Mouse (Mus musculus) heart, embryonic 16.5 days (tissue): Measurements from ENCODE around the gene Snph. TPM values are rescaled to one million over a fixed set of nuclear protein-coding genes. Genes with fewer than 3 reads are reported as not detected.
"Not testable (repeated sequence)": the region's sequence is repeated elsewhere in the genome, so short reads cannot be mapped to it uniquely, and the experiment has no call there.

ENCODE experiments used
- ATAC-seq: fragments of 200-750 bp; cut with Nextera tagmentation; replicated peaks from 2 replicates; pipeline ENCODE4 v1.8.0; 2017; ENCODE audit warnings: moderate number of reproducible peaks; ENCODE audit not compliant: insufficient read depth, low FRiP score; ENCODE audit errors: extremely low read depth
- H3K27ac ChIP-seq: fragments of 300-500 bp; sonication (generic); 2 replicates; pipeline ENCODE4 v1.5.1; 2014; ENCODE audit warnings: mild to moderate bottlenecking, low read length, control low read depth, moderate library complexity
- H3K27me3 ChIP-seq: fragments of 300-500 bp; sonication (generic); 2 replicates; pipeline ENCODE4 v1.6.1; 2014; ENCODE audit warnings: low read length, mixed read lengths; ENCODE audit not compliant: control insufficient read depth, insufficient read depth
- H3K36me3 ChIP-seq: fragments of 300-500 bp; sonication (generic); 2 replicates; pipeline ENCODE4 v1.6.1; 2014; ENCODE audit not compliant: control insufficient read depth, insufficient read depth
- H3K4me1 ChIP-seq: fragments of 300-500 bp; sonication (generic); 2 replicates; pipeline ENCODE4 v1.6.1; 2014; ENCODE audit warnings: low read length, mixed read lengths; ENCODE audit not compliant: control insufficient read depth, insufficient read depth
- H3K4me2 ChIP-seq: fragments of 300-500 bp; sonication (generic); 2 replicates; pipeline ENCODE4 v1.6.1; 2014; ENCODE audit warnings: low read depth, mild to moderate bottlenecking, control low read depth, low read length
- H3K4me3 ChIP-seq: fragments of 300-500 bp; sonication (generic); 2 replicates; pipeline ENCODE4 v1.5.1; 2014; ENCODE audit warnings: mild to moderate bottlenecking, control low read depth, low read length
- H3K9ac ChIP-seq: fragments of 300-500 bp; sonication (generic); 2 replicates; pipeline ENCODE4 v1.6.1; 2014; ENCODE audit warnings: low read length, control low read depth
- H3K9me3 ChIP-seq: fragments of 300-500 bp; sonication (generic); replicated peaks from 2 replicates; pipeline ENCODE4 v1.6.1; 2016; ENCODE audit warnings: low read length; ENCODE audit not compliant: control insufficient read depth
- WGBS: fragments of 180-500 bp; shearing (Covaris S2); extraction: QIAGEN DNeasy Blood & Tissue Kit; methylation state at CpG from one replicate; pipeline ENCODE4 v1.1.7; 2014; 5-methylcytosine and 5-hydroxymethylcytosine counted together
- polyA plus RNA-seq: library from polyadenylated mRNA; unstranded; fragments of >200 nt; fragmentation: Nextera tagmentation; extraction: Ambion mirVana; gene quantifications from 2 replicates; pipeline ENCODE4 v1.2.1, GENCODE M21; 2015

The Snph gene
- polyA plus RNA-seq, 1 experiment from 2014 or later = 0.05 TPM

DNA sequence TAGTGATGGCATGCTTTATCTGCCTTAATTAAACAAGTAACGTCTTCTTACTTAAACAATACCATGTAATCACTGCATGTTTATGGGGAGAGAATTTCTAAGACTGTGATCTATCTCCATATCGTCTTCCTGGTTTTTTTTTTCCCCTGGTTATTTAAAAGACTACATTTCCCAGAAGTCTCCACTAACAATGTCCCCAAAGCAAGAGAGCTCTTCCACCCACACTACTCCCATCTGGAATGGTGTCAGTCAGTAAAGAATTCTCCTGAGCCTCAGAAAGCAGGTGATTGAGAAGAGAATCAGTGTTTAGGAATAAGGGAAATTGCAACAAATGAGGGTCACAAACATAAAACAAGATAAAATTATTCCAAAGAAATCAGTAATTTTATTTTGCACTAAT is 2.5 kb upstream of the Snph start:
- no peak overlapping the region for H3K27ac ChIP-seq
- peaks cover 34% of the 10 kb centered on the region for H3K27me3 ChIP-seq
- H3K36me3 ChIP-seq = no peaks in the 10 kb centered on the region
- H3K9me3 ChIP-seq = no peaks in the 10 kb centered on the region
- no peaks in the 10 kb centered on the region for H3K4me1 ChIP-seq
- no peak overlapping the region for H3K9ac ChIP-seq
- no peak overlapping the region for H3K4me2 ChIP-seq
- H3K4me3 ChIP-seq = no peak overlapping the region
- 30% methylated on average over 2 of the region's 2 CpGs for WGBS
- no peak for ATAC-seq

DNA sequence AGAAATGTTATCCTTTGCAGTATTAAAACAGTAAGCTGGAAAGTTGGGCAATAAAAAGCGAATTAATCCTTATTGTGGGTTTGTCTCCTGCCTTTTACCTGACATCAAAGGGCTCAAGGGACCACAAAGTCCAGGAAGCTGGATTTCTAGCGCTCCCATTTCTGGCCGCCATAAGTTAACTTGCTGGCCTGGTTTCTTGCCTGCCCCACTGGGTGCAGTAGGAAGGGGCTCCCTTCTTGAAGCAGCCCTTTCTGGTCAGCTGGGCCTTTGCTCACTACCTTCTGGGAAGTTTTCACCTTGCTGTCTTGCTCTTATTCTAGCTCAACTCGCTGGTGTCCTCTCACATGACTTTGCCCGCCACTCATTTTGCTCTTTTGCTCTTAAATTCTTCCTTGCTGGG is 589 bp upstream of the Snph start:
- no peak overlapping the region for H3K9ac ChIP-seq
- no peak overlapping the region for H3K4me2 ChIP-seq
- no peaks in the 10 kb centered on the region for H3K4me1 ChIP-seq
- H3K9me3 ChIP-seq = no peaks in the 10 kb centered on the region
- WGBS = 52% methylated on average over 5 of the region's 5 CpGs
- no peaks in the 10 kb centered on the region for H3K36me3 ChIP-seq
- no peak overlapping the region for H3K27ac ChIP-seq
- H3K4me3 ChIP-seq = no peak overlapping the region
- peaks cover 38% of the 10 kb centered on the region for H3K27me3 ChIP-seq
- ATAC-seq = no peak

DNA sequence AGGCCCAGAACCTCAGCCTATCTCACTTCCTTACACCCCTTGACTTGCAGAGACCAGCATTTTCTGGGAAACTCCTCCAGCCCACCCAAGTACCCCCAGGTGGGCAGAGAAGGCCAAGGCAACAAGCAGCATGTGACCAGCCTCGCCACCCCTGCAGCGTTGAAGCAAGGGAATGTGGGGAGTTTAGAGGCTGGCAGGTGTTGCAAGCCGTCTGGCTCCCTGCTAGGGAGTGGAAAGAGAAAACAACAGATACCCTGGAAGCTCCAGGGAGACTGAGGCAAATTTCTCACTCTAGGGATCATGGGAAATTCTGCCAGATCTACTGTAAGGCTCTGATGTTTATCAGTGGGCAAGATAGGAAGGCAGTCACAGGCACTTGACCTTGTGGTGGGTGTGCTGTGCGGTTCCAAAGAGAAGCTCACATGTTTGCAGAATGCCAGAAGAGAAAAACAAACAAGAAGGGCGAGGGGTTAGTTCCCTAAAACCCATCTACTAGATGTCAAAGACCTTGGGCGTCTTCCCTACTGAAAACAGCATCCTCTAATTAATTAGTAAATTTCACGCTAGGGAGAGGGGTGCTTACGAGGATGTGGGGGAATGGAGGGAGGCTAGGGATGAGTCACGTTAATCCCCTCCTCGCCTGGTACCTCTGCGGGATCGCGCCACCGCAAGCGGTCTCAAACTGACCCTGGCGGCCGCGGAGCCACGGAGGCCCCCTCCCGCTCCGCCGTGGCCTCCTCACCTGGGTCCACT is 811 bp downstream of the Snph start:
- WGBS = 6% methylated on average over 21 of the region's 22 CpGs

DNA sequence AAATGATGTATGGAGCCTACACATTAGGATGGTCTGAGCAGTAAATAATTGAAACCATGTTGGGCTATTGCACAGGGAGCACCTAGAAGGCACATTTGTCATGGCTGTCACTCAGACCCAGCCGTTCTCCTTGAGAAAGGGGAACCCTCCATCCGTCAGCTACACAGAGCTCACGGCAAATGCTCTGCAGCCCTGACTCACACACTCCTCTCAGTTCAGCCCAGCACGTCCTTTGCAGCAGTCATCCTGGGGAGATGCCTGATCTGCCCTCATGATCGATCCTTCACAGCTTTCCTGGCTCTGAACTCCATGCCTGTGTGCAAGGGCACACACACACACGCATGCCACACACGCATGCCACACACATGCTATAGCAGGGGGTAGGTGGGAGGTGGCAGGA is 3.1 kb downstream of the Snph start:
- 66% methylated on average over 7 of the region's 7 CpGs for WGBS
- no peak for ATAC-seq

More for the DNA sequence above, 811 bp downstream of the Snph start:
- Histone ChIP-seq H3K9me3 (no peaks in the 10 kb centered on the region), H3K4me3 (peak overlapping the region; percentile 63), H3K27ac (no peak overlapping the region), H3K27me3 (peaks cover 38% of the 10 kb centered on the region), H3K4me2 (peak overlapping the region; percentile 99), H3K36me3 (no peaks in the 10 kb centered on the region), H3K9ac (peak overlapping the region; percentile 65), H3K4me1 (no peaks in the 10 kb centered on the region)
- ATAC-seq = no peak

DNA sequence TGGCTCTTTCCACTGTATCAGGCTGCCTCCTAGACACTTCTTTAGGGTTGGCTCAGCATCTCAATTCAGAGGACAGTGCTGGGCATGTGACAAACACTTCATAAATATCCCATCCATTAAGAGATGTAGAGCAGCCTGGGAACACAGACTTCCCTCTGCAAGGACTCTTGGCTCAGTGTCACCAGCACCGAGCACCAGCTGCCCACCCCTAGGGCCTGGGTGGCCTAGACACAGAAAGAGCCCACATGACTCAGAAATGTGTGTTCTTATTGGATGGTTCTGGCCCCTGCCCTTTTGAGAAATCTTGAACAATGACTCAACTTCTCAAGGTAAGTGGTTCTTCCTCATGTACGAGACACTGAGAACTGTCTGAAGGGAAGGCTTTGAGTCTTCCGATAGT is 4.4 kb downstream of the Snph start:
- H3K36me3 ChIP-seq = no peaks in the 10 kb centered on the region
- WGBS = 84% methylated on average over 3 of the region's 3 CpGs
- no peak for ATAC-seq
- H3K9ac ChIP-seq = no peak overlapping the region
- H3K4me3 ChIP-seq = no peak overlapping the region
- H3K27ac ChIP-seq = no peak overlapping the region
- H3K9me3 ChIP-seq = no peaks in the 10 kb centered on the region
- no peaks in the 10 kb centered on the region for H3K4me1 ChIP-seq
- peaks cover 26% of the 10 kb centered on the region for H3K27me3 ChIP-seq
- no peak overlapping the region for H3K4me2 ChIP-seq

More for the DNA sequence above, 3.1 kb downstream of the Snph start:
- no peak overlapping the region for H3K9ac ChIP-seq
- no peak overlapping the region for H3K4me2 ChIP-seq
- no peak overlapping the region for H3K4me3 ChIP-seq
- no peaks in the 10 kb centered on the region for H3K4me1 ChIP-seq
- no peak overlapping the region for H3K27ac ChIP-seq
- H3K36me3 ChIP-seq = no peaks in the 10 kb centered on the region
- H3K9me3 ChIP-seq = no peaks in the 10 kb centered on the region
- H3K27me3 ChIP-seq = peaks cover 38% of the 10 kb centered on the region

DNA sequence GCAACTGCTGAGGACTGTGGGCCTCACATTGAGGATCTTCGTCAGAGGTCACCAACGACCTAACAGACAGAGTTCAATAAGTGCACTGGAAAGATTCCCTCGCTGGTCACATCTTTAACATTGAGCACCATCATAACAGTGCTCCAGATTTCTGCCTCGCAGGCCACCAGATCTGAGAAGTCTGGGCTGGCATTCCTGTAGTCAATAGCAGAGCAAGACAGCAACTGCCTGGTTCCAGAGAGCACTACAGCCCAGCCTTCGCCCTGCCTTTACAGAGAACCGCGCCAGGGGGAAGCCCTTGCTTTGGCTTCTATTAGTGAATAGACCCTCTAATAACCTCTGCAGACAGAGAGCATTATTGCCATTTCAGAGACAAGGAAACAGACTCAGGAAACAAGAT is 6.1 kb downstream of the Snph start:
- peaks cover 13% of the 10 kb centered on the region for H3K27me3 ChIP-seq
- H3K27ac ChIP-seq = no peak overlapping the region
- no peak overlapping the region for H3K4me2 ChIP-seq
- H3K4me3 ChIP-seq = no peak overlapping the region
- no peaks in the 10 kb centered on the region for H3K4me1 ChIP-seq
- H3K9ac ChIP-seq = no peak overlapping the region
- no peaks in the 10 kb centered on the region for H3K9me3 ChIP-seq
- no peaks in the 10 kb centered on the region for H3K36me3 ChIP-seq
- ATAC-seq = no peak
- 82% methylated on average over 7 of the region's 7 CpGs for WGBS

DNA sequence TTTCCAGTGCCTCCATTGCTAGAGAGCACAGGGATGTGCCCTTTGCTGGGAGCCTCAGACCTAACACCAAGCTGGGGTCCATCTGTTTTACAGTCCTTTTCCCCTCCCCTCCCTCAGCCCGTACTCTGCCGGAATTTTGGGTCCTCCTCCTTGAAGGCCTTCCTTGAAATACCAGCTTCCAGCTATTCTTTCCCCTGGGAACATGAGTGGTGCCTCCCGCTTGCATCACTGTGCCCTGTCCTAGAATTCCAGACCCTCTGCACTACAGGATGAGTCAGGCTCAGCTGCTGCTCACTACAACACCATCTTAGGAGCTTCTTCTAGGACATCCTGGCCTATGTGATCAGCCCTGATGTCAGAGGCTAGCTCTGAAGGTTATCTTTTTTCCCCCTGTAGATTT is 8.6 kb downstream of the Snph start:
- Histone ChIP-seq H3K9me3 (no peaks in the 10 kb centered on the region), H3K4me1 (no peaks in the 10 kb centered on the region), H3K36me3 (no peaks in the 10 kb centered on the region), H3K9ac (no peak overlapping the region), H3K27me3 (no peaks in the 10 kb centered on the region; the same call in 1 of the 2 replicates), H3K4me2 (no peak overlapping the region), H3K27ac (no peak overlapping the region), H3K4me3 (no peak overlapping the region)
- no peak for ATAC-seq
- 40% methylated on average over 3 of the region's 3 CpGs for WGBS

DNA sequence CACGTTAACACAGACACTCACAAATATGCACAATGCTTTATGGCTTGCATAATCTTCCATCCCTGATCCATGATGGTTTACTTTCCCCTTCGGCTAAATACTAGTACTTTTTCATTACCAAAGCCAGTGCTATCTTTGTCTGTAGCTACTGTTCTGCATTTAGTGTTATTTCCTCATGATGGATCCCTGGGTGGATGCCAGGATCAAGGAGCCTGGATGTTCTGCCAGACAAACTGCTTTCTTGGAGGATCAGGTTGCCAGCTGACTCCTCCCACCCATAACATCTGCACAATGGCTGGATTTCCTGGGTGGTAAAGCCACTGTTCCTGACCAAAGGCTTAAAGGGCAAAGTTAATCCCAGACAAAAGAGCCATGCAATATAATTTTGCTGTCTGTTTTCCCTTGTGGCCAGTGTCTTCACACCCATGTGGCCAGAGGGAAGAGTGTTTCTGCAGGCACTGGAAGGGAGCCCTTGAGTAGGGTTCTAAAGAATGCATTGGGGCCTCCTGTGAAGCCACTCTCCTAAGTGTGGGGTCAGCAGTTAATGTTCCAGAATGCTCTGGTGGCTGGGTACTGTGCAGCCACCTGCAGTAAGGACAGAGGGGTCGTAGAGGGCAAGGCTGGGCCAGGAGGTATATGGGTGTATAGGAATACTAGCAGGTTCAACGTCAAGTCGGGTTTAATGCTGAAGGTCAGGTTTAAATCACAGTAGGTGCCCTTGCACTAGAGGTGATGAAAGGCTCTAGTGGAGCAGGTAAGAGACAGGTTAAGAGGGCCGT is 15.7 kb downstream of the Snph start:
- Histone ChIP-seq H3K9me3 (no peaks in the 10 kb centered on the region), H3K27me3 (peaks cover under 1% of the 10 kb centered on the region; the same call in 1 of the 2 replicates), H3K4me1 (peaks cover 3% of the 10 kb centered on the region; the same call in 1 of the 2 replicates), H3K4me3 (no peak overlapping the region), H3K27ac (no peak overlapping the region), H3K4me2 (no peak overlapping the region), H3K9ac (no peak overlapping the region), H3K36me3 (no peaks in the 10 kb centered on the region)
- ATAC-seq = no peak
- 61% methylated on average over 6 of the region's 6 CpGs for WGBS

DNA sequence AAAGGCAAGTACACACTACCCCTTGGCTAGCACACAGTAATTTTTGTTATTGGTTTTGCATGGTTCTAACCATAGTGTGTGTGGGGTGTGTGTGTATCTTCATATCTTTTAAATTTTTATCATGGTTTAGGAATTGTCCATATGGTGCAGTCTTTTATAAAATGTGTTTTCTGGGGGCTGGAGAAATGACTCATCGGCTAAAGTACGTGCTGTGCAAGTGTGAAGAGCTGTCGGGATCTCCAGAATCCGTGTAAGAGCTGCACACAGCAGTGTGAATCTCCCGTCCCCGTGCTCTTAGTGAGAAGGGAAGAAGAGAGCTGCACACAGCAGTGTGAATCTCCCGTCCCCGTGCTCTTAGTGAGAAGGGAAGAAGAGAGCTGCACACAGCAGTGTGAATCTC is 16.6 kb downstream of the Snph start:
- not testable (repeated sequence) for H3K9ac ChIP-seq, H3K27me3 ChIP-seq, H3K27ac ChIP-seq, H3K9me3 ChIP-seq, H3K36me3 ChIP-seq, ATAC-seq, H3K4me2 ChIP-seq, H3K4me3 ChIP-seq, H3K4me1 ChIP-seq
- WGBS = 73% methylated on average over 6 of the region's 8 CpGs
